Mouse (Mus musculus): Measurements from ENCODE around the gene Rapgef1.

DNA sequence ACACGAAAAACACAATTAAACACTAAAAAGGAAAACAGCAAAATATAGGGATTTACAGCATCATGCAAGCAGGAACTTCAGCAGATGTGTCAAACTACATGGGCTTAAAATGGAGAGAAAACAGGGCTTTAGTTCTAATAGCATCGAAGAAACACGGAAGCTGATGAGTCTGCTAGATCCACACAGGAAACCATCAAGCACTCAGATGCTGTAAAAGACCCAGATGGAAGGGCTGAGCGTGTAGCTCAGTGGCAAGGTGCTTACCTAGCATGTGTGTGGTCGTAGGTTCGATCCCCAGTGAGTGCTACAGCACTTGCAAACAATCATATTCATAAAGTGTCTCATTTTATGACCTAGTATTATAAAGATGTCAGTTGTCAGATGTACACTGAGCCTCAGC, 121.7 kb downstream of the Rapgef1 start:
- no peak for TF ChIP-seq POLR2A (IDR thresholded peaks at IDR 0.05; ENCODE audit: borderline replicate concordance, control insufficient read depth, low read depth, low read length)
- TF ChIP-seq CTCF (IDR thresholded peaks at IDR 0.05; ENCODE audit: control insufficient read depth, insufficient read depth, low read length) = no peak
